Mouse (Mus musculus): ENCODE measurements around the gene Arrb2.
"Not testable (repeated sequence)": the region's sequence is repeated elsewhere in the genome, so short reads cannot be mapped to it uniquely, and the experiment has no call there.

The Arrb2 gene

DNA sequence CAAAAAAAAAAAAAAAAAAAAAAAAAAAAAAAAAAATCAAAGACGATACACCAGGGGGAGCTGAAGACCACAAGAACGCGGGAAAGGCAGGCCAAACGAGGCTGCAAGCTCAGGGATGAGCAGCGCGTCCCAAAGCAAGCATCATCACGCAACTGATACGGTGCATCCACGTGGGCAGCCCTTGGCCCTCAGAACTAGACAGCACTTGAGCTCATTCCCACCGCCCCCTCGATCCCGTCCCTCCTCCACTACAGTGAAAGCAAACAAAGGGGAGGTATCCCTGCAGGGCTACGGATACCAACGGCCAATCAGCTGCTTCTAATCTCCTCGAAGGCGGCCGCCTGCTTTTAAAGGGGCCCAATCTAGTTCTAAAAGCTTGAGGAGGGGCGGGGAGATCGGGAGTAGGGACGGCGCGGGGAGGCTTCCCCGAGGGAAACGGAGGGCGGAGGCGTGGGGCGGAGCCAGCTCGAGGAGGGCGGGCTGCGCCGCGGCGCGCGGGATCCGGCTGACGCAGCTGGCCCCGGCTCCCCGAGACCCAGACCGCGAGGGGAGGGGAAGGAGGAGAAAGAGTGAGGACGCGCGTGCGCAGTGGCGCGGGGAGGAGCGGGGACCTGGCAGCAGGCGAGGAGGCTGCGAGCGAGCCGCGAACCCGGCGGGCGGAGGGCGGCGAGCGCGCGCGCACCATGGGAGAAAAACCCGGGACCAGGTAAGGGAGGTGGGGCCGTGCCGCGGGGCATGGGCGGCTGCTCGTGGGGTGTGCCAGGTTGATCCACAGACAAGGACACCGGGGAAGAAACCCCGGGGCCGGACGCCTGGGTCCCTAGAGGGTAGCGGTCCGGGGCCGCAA, at the start of gene Arrb2:
Arrb2 (plus strand) TSS at position 588 of the 847 bp plus-strand sequence.
- CTCF ChIA-PET: interaction anchor here (0.5 to 1.1 kb wide), 5 partner anchors 74 to 319 kb away, joined by 3 to 7 read pairs (median 3); no protein-coding TSS in a partner anchor

- CTCF ChIA-PET: no interaction called here
Measured at GRCm38 (mm10) chr11:70384136-70384535, 48.3 kb upstream of the Arrb2 start.

DNA sequence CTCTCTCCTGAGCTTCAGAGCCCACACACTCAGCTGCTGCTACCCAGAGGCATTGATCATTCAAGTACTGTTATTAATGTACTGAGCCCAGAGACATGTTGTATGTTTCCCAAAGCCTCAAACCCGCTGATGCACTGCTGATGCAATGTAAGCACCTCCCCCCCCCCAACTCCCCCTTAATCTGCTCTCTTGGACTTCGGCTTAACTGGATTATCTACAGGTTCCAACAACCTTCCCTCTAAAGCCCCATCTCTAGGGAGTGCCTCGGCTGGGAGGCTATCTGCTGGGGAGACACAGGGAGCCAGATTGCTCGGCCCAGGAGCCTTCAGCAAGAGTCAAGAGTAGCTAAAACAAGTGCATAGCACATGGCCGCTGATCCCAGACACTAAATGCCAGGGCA, 45.0 kb upstream of the Arrb2 start:
- CTCF ChIA-PET: no interaction called here

GRCm38 (mm10) chr11:70389421-70389820, 43.0 kb upstream of the Arrb2 start:
- CTCF ChIA-PET: interaction anchor here (0.8 kb wide), 1 partner anchor 769 kb away, joined by 6 read pairs; no protein-coding TSS in a partner anchor

DNA sequence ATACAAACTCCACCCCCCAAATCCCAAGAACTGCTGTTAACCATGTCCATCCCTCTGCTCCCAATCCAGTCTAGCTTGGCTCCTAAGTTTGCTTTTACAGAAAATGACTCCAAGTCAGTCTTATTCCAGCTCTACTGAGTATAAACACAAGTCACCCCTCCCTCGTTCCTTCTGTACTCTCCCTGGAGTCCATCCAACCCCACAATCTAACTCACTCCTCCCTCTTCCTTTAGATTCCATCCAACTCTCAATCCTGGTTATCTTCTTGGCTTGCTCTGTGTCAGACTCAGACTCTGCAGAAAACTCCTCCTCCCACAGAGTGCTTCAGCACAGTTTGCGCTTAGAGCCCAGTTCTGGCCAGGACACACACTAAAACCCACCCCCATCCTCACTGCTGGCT, 28.8 kb upstream of the Arrb2 start:
- CTCF ChIA-PET: no interaction called here

- CTCF ChIA-PET: interaction anchor here (0.7 kb wide), 1 partner anchor 40 kb away, joined by 3 read pairs; no protein-coding TSS in a partner anchor
Measured at GRCm38 (mm10) chr11:70409594-70410296, 22.7 kb upstream of the Arrb2 start, which contains the start of gene Pelp1. Gene Pelp1, minus strand, starts transcription at chr11:70410031.

DNA sequence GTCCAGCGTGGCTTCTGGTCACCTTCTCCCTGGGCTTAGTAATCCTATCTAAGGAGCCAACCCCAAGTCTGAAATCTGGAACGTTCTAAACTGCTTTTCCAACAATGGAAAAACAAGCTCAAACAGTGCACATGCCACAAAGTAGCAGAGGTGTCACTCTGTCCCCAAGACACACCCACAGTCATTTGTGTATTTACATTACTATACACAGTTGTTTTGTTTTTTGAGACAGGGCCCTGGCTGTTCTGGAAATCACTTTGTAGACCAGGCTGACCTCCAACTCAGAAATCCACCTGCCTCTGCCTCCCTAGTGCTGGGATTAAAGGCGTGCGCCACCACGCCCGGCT, 22.2 kb upstream of the Arrb2 start:
- CTCF ChIA-PET: interaction anchor here (0.7 kb wide), 1 partner anchor 40 kb away, joined by 3 read pairs; no protein-coding TSS in a partner anchor

DNA sequence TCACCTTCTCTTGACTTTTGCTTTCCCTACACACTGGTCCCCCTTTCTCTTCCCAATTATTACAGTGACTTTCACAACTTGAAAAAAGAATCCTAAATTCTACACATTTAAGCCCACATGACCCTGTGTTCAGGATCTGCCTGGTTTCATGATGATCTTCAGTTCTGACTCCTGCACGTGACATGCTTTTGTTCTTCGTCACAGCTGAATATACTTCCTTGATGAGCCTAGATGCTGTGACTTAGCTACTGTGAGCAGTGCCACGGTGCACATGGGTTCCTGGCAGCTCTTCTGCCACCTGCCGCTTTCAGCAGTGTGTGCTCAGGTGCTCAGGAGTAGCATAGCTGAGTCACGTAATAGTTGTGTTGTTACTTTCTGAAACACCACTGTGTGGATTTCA, 19.8 kb upstream of the Arrb2 start:
- CTCF ChIA-PET: interaction anchor here (1.1 kb wide), 1 partner anchor 108 kb away, joined by 4 read pairs; no protein-coding TSS in a partner anchor

GRCm38 (mm10) chr11:70413961-70414360, 18.5 kb upstream of the Arrb2 start:
- CTCF ChIA-PET: interaction anchor here (0.7 to 1.0 kb wide), 3 partner anchors 21 to 216 kb away, joined by 3 to 5 read pairs (median 4); no protein-coding TSS in a partner anchor

DNA sequence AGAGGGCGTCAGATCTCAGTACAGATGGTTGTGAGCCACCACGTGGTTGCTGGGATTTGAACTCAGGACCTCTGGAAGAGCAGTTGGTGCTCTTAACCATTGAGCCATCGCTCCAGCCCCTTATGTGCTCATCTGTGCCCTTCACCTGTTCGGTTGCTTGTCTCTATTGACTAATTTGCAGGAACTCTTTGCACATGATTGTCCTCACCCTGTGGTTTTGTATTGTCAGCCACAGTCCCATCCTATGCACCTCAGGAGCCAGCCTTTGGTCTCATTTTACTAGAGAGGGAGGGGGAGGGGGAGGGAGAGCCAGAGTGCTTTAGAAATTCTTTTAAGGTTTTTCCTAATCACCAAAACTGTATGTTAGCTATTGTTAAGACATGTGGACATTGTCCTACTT, 14.2 kb upstream of the Arrb2 start:
- CTCF ChIA-PET: no interaction called here

- CTCF ChIA-PET: no interaction called here
Measured at GRCm38 (mm10) chr11:70419486-70419885, 12.9 kb upstream of the Arrb2 start.

DNA sequence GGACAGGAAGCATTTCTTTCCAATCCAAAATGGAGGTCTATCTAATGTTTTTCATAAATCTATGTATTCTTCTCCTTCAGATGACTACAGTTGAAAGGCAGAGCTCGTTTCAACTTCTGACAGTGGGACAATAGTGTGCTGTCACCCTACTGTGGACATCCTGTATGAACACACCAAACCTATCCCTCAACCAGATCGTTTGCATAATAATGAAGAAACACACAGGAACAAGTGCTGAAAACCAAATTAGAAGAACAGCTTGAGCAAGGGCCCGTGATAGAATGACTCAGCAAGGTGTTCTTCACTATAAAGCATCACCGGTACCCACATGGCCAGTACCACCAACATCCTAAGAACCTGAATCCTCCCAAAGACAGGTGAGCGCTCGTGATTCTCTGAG, 5.8 kb upstream of the Arrb2 start:
- CTCF ChIA-PET: not testable (repeated sequence)

GRCm38 (mm10) chr11:70431574-70431973, 861 bp upstream of the Arrb2 start:
- CTCF ChIA-PET: interaction anchor here (0.6 to 0.7 kb wide), 2 partner anchors 75 to 320 kb away, joined by 3 to 7 read pairs; no protein-coding TSS in a partner anchor

GRCm38 (mm10) chr11:70432895-70433568, 597 bp downstream of the Arrb2 start:
- CTCF ChIA-PET: interaction anchor here (0.5 to 1.1 kb wide), 3 partner anchors 75 to 96 kb away, joined by 3 read pairs; no protein-coding TSS in a partner anchor

- CTCF ChIA-PET: interaction anchor here (0.7 kb wide), 1 partner anchor 95 kb away, joined by 3 read pairs; no protein-coding TSS in a partner anchor
Measured at GRCm38 (mm10) chr11:70433569-70433943, 1.1 kb downstream of the Arrb2 start.

DNA sequence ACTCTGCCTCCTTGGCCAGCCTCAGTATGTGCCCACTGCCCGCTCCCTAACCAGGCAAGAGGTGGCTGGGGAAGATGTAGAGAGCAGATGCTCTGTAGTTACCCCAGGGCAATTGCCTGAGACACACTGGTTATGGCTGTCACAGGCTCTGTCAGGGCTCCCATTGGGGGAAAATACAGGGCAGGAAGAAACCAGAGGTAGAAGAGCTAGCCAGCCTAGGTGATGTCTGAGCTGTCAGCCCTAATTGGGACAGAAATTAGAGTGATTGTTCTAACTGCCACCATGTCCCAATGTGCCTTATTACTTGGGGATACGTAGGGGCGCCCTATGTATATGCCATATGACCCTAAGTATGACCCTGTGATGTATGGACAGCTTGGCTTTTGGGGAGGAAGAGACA, 1.5 kb downstream of the Arrb2 start:
- CTCF ChIA-PET: interaction anchor here (0.7 kb wide), 1 partner anchor 94 kb away, joined by 3 read pairs; no protein-coding TSS in a partner anchor

DNA sequence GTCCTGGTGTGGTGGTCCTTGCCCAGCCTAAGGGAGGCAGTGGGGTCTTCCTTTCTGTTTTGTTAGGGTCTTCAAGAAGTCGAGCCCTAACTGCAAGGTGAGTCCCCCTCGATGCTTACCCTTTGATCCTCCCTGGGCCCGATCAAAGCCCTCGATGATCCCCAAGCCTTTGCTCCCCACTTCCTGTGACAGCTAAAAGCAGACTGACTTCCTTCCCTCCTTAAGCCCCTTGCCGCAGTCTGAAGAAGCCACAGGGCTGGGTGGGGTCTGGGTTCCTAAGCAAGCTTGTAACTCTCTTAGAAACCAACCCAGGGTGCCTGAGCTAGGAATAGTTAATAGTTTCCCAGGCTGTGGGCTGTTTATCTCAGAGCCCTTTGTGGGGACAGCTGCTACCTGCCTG, 3.0 kb downstream of the Arrb2 start:
- CTCF ChIA-PET: no interaction called here

GRCm38 (mm10) chr11:70437426-70437825, 5.0 kb downstream of the Arrb2 start:
- CTCF ChIA-PET: interaction anchor here (0.5 kb wide), 1 partner anchor 902 kb away, joined by 3 read pairs; no protein-coding TSS in a partner anchor

- CTCF ChIA-PET: no interaction called here
Measured at GRCm38 (mm10) chr11:70438728-70439374, 6.4 kb downstream of the Arrb2 start.

- CTCF ChIA-PET: no interaction called here
Measured at GRCm38 (mm10) chr11:70440637-70441036, 8.2 kb downstream of the Arrb2 start.

- CTCF ChIA-PET: no interaction called here
Measured at GRCm38 (mm10) chr11:70441882-70442281, 9.4 kb downstream of the Arrb2 start.

Data from spleen, embryonic (tissue).